Mouse (Mus musculus) ovary, postnatal 14 days (tissue): Measurements from ENCODE around the gene Wdr43.
A peak's percentile ranks its signal among the peaks of the same experiment; 100 is the strongest.

Experiments used
- DNase-seq: peaks from one replicate; pipeline ENCODE4 v3.0.0; 2022; ENCODE audit warnings: low spot score

Wdr43 gene

GRCm38 (mm10) chr17:71663491-71663890, 47.8 kb downstream of the Wdr43 start:
- DNase-seq = no peak

DNA sequence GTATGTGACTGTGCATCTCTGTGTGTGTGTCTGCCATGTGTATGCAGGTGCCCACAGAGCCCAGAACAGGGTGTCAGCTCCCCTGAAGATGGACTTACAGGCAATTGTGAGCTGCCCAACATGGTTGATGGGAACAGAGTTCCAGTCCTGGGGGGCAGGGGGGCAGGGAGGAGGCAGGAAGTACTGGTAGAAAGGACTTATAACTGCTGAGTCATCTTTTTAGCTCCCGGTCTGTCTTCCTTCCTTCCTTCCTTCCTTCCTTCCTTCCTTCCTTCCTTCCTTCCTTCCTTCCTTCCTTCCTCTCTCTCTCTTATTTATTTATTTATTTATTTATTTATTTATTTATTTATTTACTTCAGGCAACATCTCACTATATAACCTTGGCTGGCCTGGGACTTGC, 48.5 kb downstream of the Wdr43 start:
- DNase-seq = no peak

DNA sequence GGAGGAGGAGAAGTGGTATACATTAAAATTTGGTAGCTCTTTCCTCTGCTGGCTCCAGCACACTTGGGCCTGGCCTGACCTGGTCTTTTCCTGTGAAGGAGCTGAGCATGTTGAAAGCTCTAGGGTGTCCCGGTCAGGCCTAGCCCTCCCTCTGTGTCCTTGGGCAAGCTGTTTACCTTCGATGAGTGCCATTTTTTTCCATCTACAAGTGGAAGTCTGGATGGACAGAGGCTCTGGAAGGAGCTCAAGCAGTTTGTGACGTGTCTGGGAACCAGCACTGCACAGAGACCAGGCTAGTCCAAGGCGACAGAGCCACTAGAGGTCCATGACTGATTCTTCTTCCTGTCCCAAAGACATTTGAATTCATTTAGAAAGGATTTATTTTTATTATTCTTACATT, 49.5 kb downstream of the Wdr43 start:
- DNase-seq = no peak

- DNase-seq = no peak
These were observed 53.8 kb downstream of the Wdr43 start for GRCm38 (mm10) chr17:71669511-71669910.

DNA sequence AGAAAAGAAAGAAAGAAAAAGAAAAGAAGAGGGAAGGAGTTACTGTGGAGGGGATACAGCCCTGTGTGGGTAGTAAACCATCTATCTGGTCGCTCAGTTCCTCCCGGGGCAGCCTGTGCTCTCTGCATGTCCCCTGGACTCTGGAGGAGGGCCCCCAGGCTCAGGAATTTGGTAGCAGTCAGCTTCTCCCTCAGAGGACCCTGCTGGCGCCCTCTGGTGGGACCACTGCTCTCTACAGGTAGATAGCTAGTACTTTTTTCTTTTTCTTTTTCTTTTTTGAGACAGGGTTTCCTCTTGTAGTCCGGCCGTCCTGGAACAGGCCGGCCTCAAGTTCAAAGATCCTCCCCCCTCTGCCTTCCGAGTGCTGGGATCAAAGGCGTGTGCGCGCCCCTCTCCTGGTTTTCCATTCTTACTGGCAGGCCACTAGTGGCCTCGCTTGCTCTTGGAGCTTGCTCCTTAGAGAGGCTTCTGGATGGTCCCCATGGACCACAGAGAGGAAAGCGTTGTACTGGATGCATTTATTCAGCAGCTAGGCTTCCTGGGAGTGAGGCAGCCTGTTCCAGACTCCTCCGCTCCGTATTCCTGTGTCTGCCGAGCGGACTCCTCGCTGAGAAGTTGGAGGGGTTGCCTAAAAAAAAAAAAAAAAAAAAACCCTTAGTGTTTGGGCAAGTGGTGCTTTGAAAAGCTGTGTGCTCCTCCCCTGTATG, 56.3 kb downstream of the Wdr43 start:
- no peak for DNase-seq

DNA sequence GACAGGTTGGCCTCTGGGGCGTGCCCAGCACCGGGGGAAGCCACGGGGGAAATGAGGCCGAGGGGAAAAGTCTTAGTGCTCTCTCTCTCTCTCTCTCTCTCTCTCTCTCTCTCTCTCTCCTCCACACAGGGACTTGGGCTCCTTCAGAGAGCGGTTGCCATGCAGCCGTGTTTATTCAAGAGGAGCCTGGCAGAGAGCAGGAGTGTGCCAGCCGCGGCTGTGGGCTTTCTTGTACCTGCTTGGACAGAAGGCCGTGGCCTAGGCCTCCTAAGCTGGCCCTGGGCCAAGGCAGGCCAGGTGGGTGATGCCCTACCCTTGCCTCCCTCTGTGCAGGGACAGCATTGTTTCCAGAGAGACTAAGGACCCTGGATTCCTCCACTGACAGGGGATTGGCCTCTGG, 57.4 kb downstream of the Wdr43 start, which contains the start of gene Togaram2:
Togaram2 (plus strand) TSS at position 170 of the 400 bp plus-strand sequence.
- DNase-seq = no peak

- no peak for DNase-seq
These were observed 58.2 kb downstream of the Wdr43 start for GRCm38 (mm10) chr17:71673936-71674335.

DNA sequence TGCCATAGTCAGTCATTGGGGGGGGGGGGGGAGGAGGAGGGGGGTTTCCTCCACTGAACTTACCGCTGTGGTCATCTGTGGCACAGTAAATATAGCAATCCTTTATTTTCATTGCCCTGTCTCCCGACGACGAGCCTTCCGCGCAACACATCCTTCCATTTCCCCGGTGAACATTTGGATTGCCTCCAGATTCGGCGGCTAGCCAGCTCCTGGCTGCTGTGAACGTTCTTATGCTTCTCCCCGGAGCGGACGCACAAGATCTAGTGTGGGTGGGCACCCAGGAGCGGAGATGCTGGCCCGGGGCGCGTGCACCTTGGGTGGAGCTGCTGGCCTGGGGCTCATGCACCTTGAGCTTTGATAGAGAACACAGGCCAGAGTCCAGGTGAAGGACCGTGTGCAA, 59.2 kb downstream of the Wdr43 start:
- peak; percentile 54 for DNase-seq

- DNase-seq = no peak
These were observed 66.0 kb downstream of the Wdr43 start for GRCm38 (mm10) chr17:71681666-71682065.

DNA sequence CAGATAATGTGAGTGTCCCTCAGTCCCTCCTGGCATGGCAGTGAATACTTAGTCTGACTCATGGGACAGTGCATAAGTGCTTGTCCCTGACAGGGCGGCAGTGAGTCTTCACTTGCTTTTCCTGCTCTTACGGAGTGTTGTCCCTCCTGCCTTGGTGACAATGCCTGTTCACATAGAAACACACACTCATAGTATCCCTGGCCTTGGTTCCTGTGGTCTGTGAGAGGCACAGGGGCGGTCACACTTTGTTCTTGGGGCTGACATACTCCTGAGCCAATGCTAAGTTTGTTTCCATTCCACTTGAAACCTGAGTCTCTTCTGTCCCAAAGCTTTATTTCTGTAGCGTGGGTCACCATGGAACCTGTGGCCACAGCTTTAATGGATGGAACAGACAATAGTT, 66.7 kb downstream of the Wdr43 start:
- DNase-seq = no peak

GRCm38 (mm10) chr17:71683281-71683680, 67.6 kb downstream of the Wdr43 start:
- no peak for DNase-seq

DNA sequence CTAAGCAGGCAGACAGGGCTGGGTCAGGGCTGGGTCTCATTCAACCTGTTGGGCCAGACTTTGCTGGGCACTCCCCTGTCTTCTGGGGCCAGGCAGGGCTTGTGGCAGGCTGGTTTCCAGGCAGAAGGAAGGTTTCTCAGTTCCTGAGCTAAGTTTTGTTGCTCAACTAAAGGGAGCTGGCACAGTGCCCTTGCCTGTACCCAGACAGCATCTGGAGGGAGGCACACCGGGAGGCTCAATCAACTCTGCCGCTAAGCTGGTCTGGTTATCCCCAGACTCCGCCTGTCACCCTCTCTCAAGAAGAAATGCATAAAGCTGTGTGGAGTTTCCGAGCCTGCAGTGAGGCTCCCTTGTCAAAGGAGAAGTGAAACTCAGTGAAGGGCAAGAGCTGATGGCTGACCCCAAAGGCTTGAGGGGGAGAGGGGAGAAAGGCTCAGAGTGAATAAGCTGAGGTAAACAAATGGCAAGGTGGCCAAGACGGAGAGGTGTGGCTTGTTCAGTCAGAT, 68.5 kb downstream of the Wdr43 start:
- DNase-seq = peak; percentile 29

GRCm38 (mm10) chr17:71687436-71687835, 71.7 kb downstream of the Wdr43 start:
- DNase-seq = no peak

DNA sequence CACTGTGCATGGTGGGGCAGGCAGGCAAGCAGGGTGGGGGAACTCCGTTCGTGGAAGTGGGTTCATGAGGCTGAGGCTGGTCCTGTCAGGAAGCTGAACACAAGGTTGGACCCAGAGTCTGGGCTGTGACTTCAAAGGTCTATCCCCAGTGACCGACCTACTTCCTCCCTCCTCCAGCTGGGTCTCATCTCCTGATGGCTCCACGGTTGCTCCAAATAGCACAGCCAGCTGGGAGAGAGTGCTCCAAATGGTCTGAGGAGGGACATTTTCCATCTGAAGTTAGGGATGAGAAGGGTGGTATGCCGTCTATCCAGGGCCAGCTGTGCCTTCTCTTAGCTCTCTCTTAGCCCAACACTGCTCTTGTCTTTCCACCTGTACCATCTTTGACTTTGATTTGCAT, 74.2 kb downstream of the Wdr43 start:
- no peak for DNase-seq

DNA sequence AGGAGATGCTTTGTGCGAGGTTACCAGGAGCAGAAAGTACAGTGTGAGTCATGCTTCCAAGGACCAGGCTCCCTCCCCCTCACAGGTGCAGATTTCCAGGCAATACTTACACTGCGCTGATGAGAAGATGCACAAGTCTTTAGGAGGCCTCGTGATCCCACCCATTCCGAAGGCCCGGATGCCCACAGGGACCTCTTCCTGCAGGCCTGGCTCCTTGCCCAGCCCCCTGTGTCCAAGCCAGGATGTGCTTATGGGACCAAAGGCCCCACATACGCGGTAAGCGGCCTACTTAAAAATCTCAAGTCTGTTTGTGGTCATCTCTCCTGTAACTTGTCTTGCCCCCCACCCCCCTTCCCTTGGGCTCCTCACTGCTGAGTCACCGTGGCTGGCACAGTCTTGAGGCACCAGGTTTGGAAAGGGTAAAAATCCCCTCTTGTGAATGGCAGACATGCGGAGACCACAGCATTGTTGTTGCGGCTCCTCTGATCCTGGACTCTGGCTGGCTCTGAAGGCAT, 75.7 kb downstream of the Wdr43 start:
- no peak for DNase-seq

GRCm38 (mm10) chr17:71693313-71693712, 77.6 kb downstream of the Wdr43 start:
- no peak for DNase-seq

- DNase-seq = no peak
These were observed 78.1 kb downstream of the Wdr43 start for GRCm38 (mm10) chr17:71693780-71694179.

DNA sequence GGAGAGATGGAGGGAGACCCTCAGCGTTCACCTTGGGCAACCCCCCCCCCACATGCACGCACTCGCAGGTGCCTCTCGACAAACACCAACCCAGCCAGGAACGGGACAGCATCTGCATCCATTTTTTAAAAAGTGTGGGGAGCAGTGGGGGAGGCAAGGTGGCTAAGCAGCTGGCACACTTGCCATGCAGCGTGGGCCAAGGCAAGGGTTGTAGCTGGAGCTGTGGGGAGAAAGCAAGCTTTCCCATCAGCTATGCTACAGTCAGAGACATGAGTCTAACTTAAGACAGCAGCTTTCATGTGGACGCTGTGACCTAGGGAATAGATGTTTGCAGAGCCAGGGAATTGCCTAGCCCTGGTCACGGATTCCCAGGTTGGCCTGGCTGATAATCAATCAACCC, 79.5 kb downstream of the Wdr43 start:
- DNase-seq = no peak

DNA sequence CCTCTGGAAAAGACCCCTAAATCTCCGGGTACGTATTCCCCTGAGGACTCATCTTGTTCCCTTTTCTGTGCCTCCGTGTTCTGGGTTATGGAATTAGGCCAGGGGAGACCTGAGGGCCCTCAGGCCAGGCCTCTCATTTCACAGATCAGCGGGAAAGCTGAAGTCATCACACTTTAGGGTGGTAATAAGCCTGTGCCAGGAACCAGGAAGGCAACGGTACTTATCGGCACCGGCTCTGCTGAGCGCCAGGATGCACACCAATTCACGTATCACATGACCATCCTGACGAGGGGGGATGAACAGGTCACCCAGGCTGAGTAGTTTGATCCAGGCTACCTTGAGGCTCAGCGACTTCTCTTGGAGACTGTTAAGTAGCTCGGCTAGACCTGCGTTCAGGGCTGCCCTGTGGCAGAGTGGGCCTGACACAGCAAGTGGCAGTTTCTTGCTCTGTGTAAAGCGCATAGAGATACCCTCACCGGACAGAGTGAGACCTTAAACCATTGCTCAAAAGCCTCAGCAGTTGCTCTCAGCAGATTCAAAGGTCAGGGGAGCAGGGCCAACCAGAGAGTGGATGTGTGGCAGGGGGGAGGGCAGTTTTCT, 80.1 kb downstream of the Wdr43 start:
- DNase-seq = no peak

- DNase-seq = no peak
These were observed 80.7 kb downstream of the Wdr43 start for GRCm38 (mm10) chr17:71696396-71696795.

- DNase-seq = no peak
These were observed 82.4 kb downstream of the Wdr43 start for GRCm38 (mm10) chr17:71697896-71698618.

- DNase-seq = no peak
These were observed 82.9 kb downstream of the Wdr43 start for GRCm38 (mm10) chr17:71698619-71698956.

GRCm38 (mm10) chr17:71705113-71705512, 89.4 kb downstream of the Wdr43 start:
- DNase-seq = no peak
